Mouse (Mus musculus) neural tube, embryonic 13.5 days (tissue): ENCODE results near the gene Shf. TPM values are rescaled to one million over a fixed set of nuclear protein-coding genes. Genes with fewer than 3 reads are reported as not detected.
A peak's percentile ranks its signal among the peaks of the same experiment; 100 is the strongest.

Source experiments
- ATAC-seq: fragments of 200-750 bp; cut with Nextera tagmentation; 2 replicates; pipeline ENCODE4 v1.8.0; 2017; ENCODE audit warnings: low read depth, mild to moderate bottlenecking, moderate TSS enrichment, moderate library complexity
- H3K27ac ChIP-seq: fragments of 300-500 bp; sonication (generic); replicated peaks from 2 replicates; pipeline ENCODE4 v1.5.1; 2015; ENCODE audit warnings: moderate library complexity, mild to moderate bottlenecking, inconsistent platforms
- H3K27me3 ChIP-seq: fragments of 300-500 bp; sonication (generic); 2 replicates; pipeline ENCODE4 v1.6.1; 2015; ENCODE audit warnings: mild to moderate bottlenecking, inconsistent platforms
- H3K36me3 ChIP-seq: fragments of 300-500 bp; sonication (generic); 2 replicates; pipeline ENCODE4 v1.6.1; 2015; ENCODE audit warnings: mild to moderate bottlenecking, inconsistent platforms
- H3K4me1 ChIP-seq: fragments of 300-500 bp; sonication (generic); replicated peaks from 2 replicates; pipeline ENCODE4 v1.6.1; 2015; ENCODE audit warnings: inconsistent platforms
- H3K4me2 ChIP-seq: fragments of 300-500 bp; sonication (generic); 2 replicates; pipeline ENCODE4 v1.6.1; 2015; ENCODE audit warnings: inconsistent platforms, mild to moderate bottlenecking, moderate library complexity
- H3K4me3 ChIP-seq: fragments of 300-500 bp; sonication (generic); 2 replicates; pipeline ENCODE4 v1.5.1; 2015; ENCODE audit warnings: mild to moderate bottlenecking, inconsistent platforms
- H3K9ac ChIP-seq: fragments of 300-500 bp; sonication (generic); 2 replicates; pipeline ENCODE4 v1.6.1; 2015; ENCODE audit warnings: moderate library complexity, mild to moderate bottlenecking, inconsistent platforms
- H3K9me3 ChIP-seq: fragments of 300-500 bp; sonication (generic); 2 replicates; pipeline ENCODE4 v1.6.1; 2016; ENCODE audit warnings: inconsistent platforms
- WGBS: fragments of 180-500 bp; shearing (Covaris S2); methylation state at CpG from one replicate; pipeline ENCODE4 v1.1.7; 2015; 5-methylcytosine and 5-hydroxymethylcytosine counted together
- polyA plus RNA-seq: library from polyadenylated mRNA; unstranded; fragments of >200 nt; fragmentation: Nextera tagmentation; extraction: Ambion mirVana; gene quantifications from 2 replicates; pipeline ENCODE4 v1.2.1, GENCODE M21; 2015

The Shf gene
- polyA plus RNA-seq, 1 experiment from 2014 or later: 17.2 TPM

- Histone ChIP-seq H3K36me3 (no peaks in the 10 kb centered on the region), H3K4me1 (peaks cover 12% of the 10 kb centered on the region), H3K9me3 (no peaks in the 10 kb centered on the region), H3K27ac (no peak overlapping the region), H3K4me3 (no peak overlapping the region), H3K4me2 (no peak overlapping the region), H3K9ac (no peak overlapping the region), H3K27me3 (peaks cover 83% of the 10 kb centered on the region)
- 50% methylated on average over 4 of the region's 4 CpGs for WGBS
- no peak for ATAC-seq
These were observed 62.8 kb downstream of the Shf start for GRCm38 (mm10) chr2:122306184-122306583.

- no peak overlapping the region for H3K9ac ChIP-seq
These were observed 63.7 kb downstream of the Shf start for GRCm38 (mm10) chr2:122305097-122305892.

GRCm38 (mm10) chr2:122304544-122304943 lies 64.4 kb downstream of the Shf start:
- Histone ChIP-seq H3K9me3 (no peaks in the 10 kb centered on the region), H3K36me3 (no peaks in the 10 kb centered on the region), H3K4me2 (no peak overlapping the region), H3K27me3 (peaks cover 90% of the 10 kb centered on the region), H3K9ac (no peak overlapping the region), H3K4me3 (no peak overlapping the region), H3K27ac (no peak overlapping the region), H3K4me1 (peaks cover 17% of the 10 kb centered on the region)
- ATAC-seq: no peak
- 85% methylated on average over 6 of the region's 6 CpGs for WGBS

More at GRCm38 (mm10) chr2:122305097-122305892, 63.7 kb downstream of the Shf start:
- WGBS: 88% methylated on average over 16 of the region's 16 CpGs
- Histone ChIP-seq H3K4me2 (no peak overlapping the region), H3K9me3 (no peaks in the 10 kb centered on the region), H3K27me3 (peaks cover 84% of the 10 kb centered on the region), H3K4me3 (no peak overlapping the region), H3K27ac (no peak overlapping the region), H3K36me3 (no peaks in the 10 kb centered on the region), H3K4me1 (peaks cover 17% of the 10 kb centered on the region)
- no peak for ATAC-seq

- Histone ChIP-seq H3K36me3 (no peaks in the 10 kb centered on the region), H3K9me3 (no peaks in the 10 kb centered on the region), H3K4me3 (peak overlapping the region; percentile 44; the same call in 1 of the 2 replicates), H3K4me1 (peaks cover 34% of the 10 kb centered on the region), H3K4me2 (peak overlapping the region; percentile 77; the same call in 1 of the 2 replicates), H3K27ac (no peak overlapping the region), H3K27me3 (peaks cover 99% of the 10 kb centered on the region), H3K9ac (no peak overlapping the region)
- ATAC-seq: no peak
- 15% methylated on average over 9 of the region's 9 CpGs for WGBS
These were observed 66.3 kb downstream of the Shf start for GRCm38 (mm10) chr2:122302574-122303241.

- Histone ChIP-seq H3K27me3 (peaks cover 99% of the 10 kb centered on the region), H3K9me3 (no peaks in the 10 kb centered on the region), H3K4me3 (peak overlapping the region; percentile 44), H3K4me2 (peak overlapping the region; percentile 77), H3K36me3 (no peaks in the 10 kb centered on the region), H3K9ac (peak overlapping the region; percentile 66), H3K27ac (no peak overlapping the region), H3K4me1 (peaks cover 40% of the 10 kb centered on the region)
- ATAC-seq: no peak
- 6% methylated on average over 23 of the region's 23 CpGs for WGBS
These were observed 66.9 kb downstream of the Shf start for GRCm38 (mm10) chr2:122301921-122302573.

- H3K36me3 ChIP-seq: no peaks in the 10 kb centered on the region
- H3K27me3 ChIP-seq: peaks cover 99% of the 10 kb centered on the region
- H3K4me3 ChIP-seq: peak overlapping the region; percentile 44
- H3K4me2 ChIP-seq: peak overlapping the region; percentile 77
- peaks cover 40% of the 10 kb centered on the region for H3K4me1 ChIP-seq
- peak; percentile 54 for ATAC-seq
- H3K27ac ChIP-seq: no peak overlapping the region
- peak overlapping the region; percentile 66 for H3K9ac ChIP-seq
- WGBS: 1% methylated on average over 48 of the region's 48 CpGs
- H3K9me3 ChIP-seq: no peaks in the 10 kb centered on the region
These were observed 67.7 kb downstream of the Shf start for GRCm38 (mm10) chr2:122301081-122301920.

- no peak for ATAC-seq
- no peak overlapping the region for H3K27ac ChIP-seq
- WGBS: 4% methylated on average over 14 of the region's 14 CpGs
- no peaks in the 10 kb centered on the region for H3K36me3 ChIP-seq
- H3K4me2 ChIP-seq: peak overlapping the region; percentile 77
- peaks cover 99% of the 10 kb centered on the region for H3K27me3 ChIP-seq
- peak overlapping the region; percentile 44; the same call in 1 of the 2 replicates for H3K4me3 ChIP-seq
- H3K9ac ChIP-seq: no peak overlapping the region
- H3K9me3 ChIP-seq: no peaks in the 10 kb centered on the region
- H3K4me1 ChIP-seq: peaks cover 40% of the 10 kb centered on the region
These were observed 68.3 kb downstream of the Shf start for GRCm38 (mm10) chr2:122300656-122301020.

GRCm38 (mm10) chr2:122299911-122300655 lies 68.9 kb downstream of the Shf start:
- H3K27ac ChIP-seq: no peak overlapping the region
- H3K9me3 ChIP-seq: no peaks in the 10 kb centered on the region
- no peak overlapping the region for H3K4me2 ChIP-seq
- no peak overlapping the region for H3K4me3 ChIP-seq
- peaks cover 99% of the 10 kb centered on the region for H3K27me3 ChIP-seq
- no peak overlapping the region for H3K9ac ChIP-seq
- peaks cover 40% of the 10 kb centered on the region for H3K4me1 ChIP-seq
- H3K36me3 ChIP-seq: no peaks in the 10 kb centered on the region
- ATAC-seq: no peak
- 9% methylated on average over 14 of the region's 14 CpGs for WGBS

Other genes with a start within 250 kb of the Shf start
- gene B2m, start 221.5 kb downstream of the Shf start, polyA plus RNA-seq: 141 and 142 TPM in 2 replicates
- not detected in 2 replicates for gene Trim69, start 208.5 kb downstream of the Shf start, polyA plus RNA-seq
- gene Patl2, start 183.0 kb downstream of the Shf start, polyA plus RNA-seq: not detected in 2 replicates
- not detected in 2 replicates for gene Terb2, start 182.9 kb downstream of the Shf start, polyA plus RNA-seq
- 19.3 and 19.6 TPM in 2 replicates for gene Sord, start 134.4 kb downstream of the Shf start, polyA plus RNA-seq
- not detected in 2 replicates for gene Duox2, start 70.7 kb downstream of the Shf start, polyA plus RNA-seq
- not detected in 2 replicates for gene Duoxa2, start 70.3 kb downstream of the Shf start, polyA plus RNA-seq
- gene Duoxa1, start 55.4 kb downstream of the Shf start, polyA plus RNA-seq: 0.29 TPM in 1 of 2 replicates, not detected in the other
- gene Duox1, start 53.5 kb downstream of the Shf start, polyA plus RNA-seq: 0.06 and 0.13 TPM in 2 replicates
- 0.11 TPM in 1 of 2 replicates, not detected in the other for gene Slc28a2, start 57.3 kb upstream of the Shf start, polyA plus RNA-seq
- gene Gm14085, start 115.8 kb upstream of the Shf start, polyA plus RNA-seq: not detected in 2 replicates
- gene Gatm, start 242.1 kb upstream of the Shf start, polyA plus RNA-seq: 28.1 and 31.1 TPM in 2 replicates